In the genomic region with DNA sequence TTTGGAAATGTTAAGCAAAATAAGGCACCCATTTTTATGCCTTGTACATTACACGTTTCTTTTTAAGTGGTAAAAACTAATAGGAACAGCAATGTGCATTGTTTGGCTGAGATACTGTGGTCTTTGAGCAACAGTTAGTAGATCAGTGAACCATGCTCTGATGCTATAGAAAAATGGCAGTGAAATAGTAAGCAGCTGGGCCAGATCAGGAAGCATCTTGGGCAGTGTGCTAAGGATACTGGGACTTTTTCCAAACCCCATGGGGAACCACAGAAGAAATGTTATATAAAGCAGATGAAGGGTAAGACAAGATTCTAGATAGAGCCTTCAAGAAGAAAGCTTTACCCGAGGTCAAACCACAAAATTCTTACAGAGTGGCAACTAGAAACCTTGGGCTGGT, we compare ENCODE assay signal across 17 mouse cellular contexts.
"Had no signal": no experiment of that assay in that cellular context is flagged by ENCODE, and none has a peak within 500 bp of the region (broad histone marks: within the 10 kb centered on the region; RNA-seq: fewer than 3 reads in every experiment).

No protein-coding gene starts in this region.

- H3K4me3 ChIP-seq: liver, embryonic 12.5 days; midbrain, embryonic 10.5 days; midbrain, embryonic 12.5 days; myocyte; neural tube, embryonic 13.5 days; neural tube, embryonic 15.5 days; stomach, embryonic 15.5 days had no signal

- ATAC-seq: liver, embryonic 12.5 days; midbrain, embryonic 16.5 days had no signal

- H3K27ac ChIP-seq: liver, embryonic 12.5 days; liver, embryonic 14.5 days; midbrain, embryonic 10.5 days; midbrain, embryonic 12.5 days; neural tube, embryonic 13.5 days; neural tube, embryonic 15.5 days; stomach, embryonic 15.5 days; stomach, postnatal 0 days had no signal

- H3K9me3 ChIP-seq: liver, embryonic 12.5 days; midbrain, embryonic 10.5 days; midbrain, embryonic 12.5 days; neural tube, embryonic 13.5 days; neural tube, embryonic 15.5 days; stomach, embryonic 15.5 days had no signal

- H3K27me3 ChIP-seq: liver, embryonic 12.5 days; midbrain, embryonic 12.5 days; neural tube, embryonic 13.5 days; neural tube, embryonic 15.5 days; stomach, embryonic 15.5 days had no signal

- DNase-seq: lung, adult 2 months; lung, postnatal 4 days; midbrain, embryonic 14.5 days; right cerebral cortex, postnatal 14 days; thymus, adult 2 months; thymus, postnatal 25 days; thymus, postnatal 4 days had no signal

- H3K4me2 ChIP-seq: liver, embryonic 12.5 days; midbrain, embryonic 12.5 days; neural tube, embryonic 13.5 days; neural tube, embryonic 15.5 days; stomach, embryonic 15.5 days had no signal

- H3K9ac ChIP-seq: liver, embryonic 12.5 days; liver, embryonic 14.5 days; midbrain, embryonic 12.5 days; neural tube, embryonic 13.5 days; neural tube, embryonic 15.5 days; stomach, embryonic 15.5 days had no signal

- H3K36me3 ChIP-seq: liver, embryonic 12.5 days; midbrain, embryonic 10.5 days; midbrain, embryonic 12.5 days; neural tube, embryonic 13.5 days; neural tube, embryonic 15.5 days; stomach, embryonic 15.5 days had no signal

- H3K4me1 ChIP-seq: liver, embryonic 12.5 days; midbrain, embryonic 10.5 days; midbrain, embryonic 12.5 days; neural tube, embryonic 13.5 days; neural tube, embryonic 15.5 days; stomach, embryonic 15.5 days had no signal
